Mouse (Mus musculus) NIH3T3 (cell line): Measurements from ENCODE around the gene Olfr976.
"Not testable (repeated sequence)": the region's sequence is repeated elsewhere in the genome, so short reads cannot be mapped to it uniquely, and the experiment has no call there.

Source experiments
- DNase-seq: peaks from one replicate; pipeline ENCODE4 v3.0.0-alpha.2; 2012; ENCODE audit warnings: low read depth

The Olfr976 gene

GRCm38 (mm10) chr9:39961033-39961432 is at the start of gene Olfr976:
Olfr976 (minus strand) TSS chr9:39961133.
- DNase-seq, result not testable (repeated sequence)

GRCm38 (mm10) chr9:40009482-40009881 is 48.5 kb upstream of the Olfr976 start, which contains the start of gene Olfr980:
Olfr980 (minus strand) TSS chr9:40009582.
- no peak for DNase-seq

- DNase-seq, result no peak
These were observed 42.4 kb upstream of the Olfr976 start, which contains the start of gene Olfr979 for GRCm38 (mm10) chr9:40003365-40003764. Olfr979 (minus strand) TSS chr9:40003465.

- no peak for DNase-seq
These were observed 30.9 kb upstream of the Olfr976 start, which contains the start of gene Olfr978 for GRCm38 (mm10) chr9:39991813-39992212. Olfr978 (plus strand) TSS chr9:39992113.

GRCm38 (mm10) chr9:39976581-39977145 is 15.7 kb upstream of the Olfr976 start:
- DNase-seq, result not testable (repeated sequence)

GRCm38 (mm10) chr9:39951946-39952345 is 9.0 kb downstream of the Olfr976 start, which contains the start of gene Olfr975:
Olfr975 (minus strand) TSS chr9:39952046.
- DNase-seq, result no peak

GRCm38 (mm10) chr9:39937201-39937600 is 23.7 kb downstream of the Olfr976 start, which contains the start of gene Olfr974:
Olfr974 (plus strand) TSS chr9:39937501.
- DNase-seq, result no peak

GRCm38 (mm10) chr9:39928837-39929236 is 32.1 kb downstream of the Olfr976 start:
- not testable (repeated sequence) for DNase-seq

- not testable (repeated sequence) for DNase-seq
These were observed 32.7 kb downstream of the Olfr976 start for GRCm38 (mm10) chr9:39927975-39928836.

- DNase-seq, result no peak
These were observed 51.0 kb downstream of the Olfr976 start for GRCm38 (mm10) chr9:39909939-39910338.

- DNase-seq, result no peak
These were observed 53.9 kb downstream of the Olfr976 start, which contains the start of gene Olfr229 for GRCm38 (mm10) chr9:39907036-39907435. Olfr229 (plus strand) TSS chr9:39907336.

- no peak for DNase-seq
These were observed 55.8 kb downstream of the Olfr976 start for GRCm38 (mm10) chr9:39905106-39905505.
